Mouse (Mus musculus) brain, embryonic 14.5 days (tissue): ENCODE measurements around the gene Cldn14.

Experiments used
- CTCF ChIP-seq: fragments of 200-500 bp; IDR thresholded peaks from 2 replicates; pipeline ENCODE4 v1.5.1; 2012; ENCODE audit warnings: inconsistent platforms, mild to moderate bottlenecking, moderate library complexity, borderline replicate concordance; ENCODE audit not compliant: insufficient read depth, insufficient read length; ENCODE audit errors: extremely low read depth
- POLR2A ChIP-seq: fragments of 200-500 bp; IDR thresholded peaks from 2 replicates; pipeline ENCODE4 v1.6.1; 2012; ENCODE audit warnings: mild to moderate bottlenecking, inconsistent platforms, borderline replicate concordance; ENCODE audit not compliant: poor library complexity, insufficient read depth, insufficient read length, severe bottlenecking; ENCODE audit errors: extremely low read depth

- TF ChIP-seq CTCF (no peak), POLR2A (no peak)
Observed at GRCm38 (mm10) chr16:94010633-94011032, 2.0 kb upstream of the Cldn14 start.
